Mouse (Mus musculus) intestine, embryonic 14.5 days (tissue): ENCODE data around the gene Eddm3b. TPM values are rescaled to one million over a fixed set of nuclear protein-coding genes. Genes with fewer than 3 reads are reported as not detected.

Experiments
- ATAC-seq: fragments of 200-750 bp; cut with Nextera tagmentation; replicated peaks from 2 replicates; pipeline ENCODE4 v1.8.0; 2017; ENCODE audit warnings: low read depth, moderate number of reproducible peaks, moderate TSS enrichment, moderate library complexity; ENCODE audit not compliant: low FRiP score, low TSS enrichment
- DNase-seq: peaks from one replicate; pipeline ENCODE4 v3.0.0-alpha.2; 2018; ENCODE audit warnings: low spot score
- H3K27ac ChIP-seq: fragments of 300-500 bp; sonication (generic); 2 replicates; pipeline ENCODE4 v1.5.1; 2014; ENCODE audit warnings: low read depth, mild to moderate bottlenecking, control low read depth
- H3K27me3 ChIP-seq: fragments of 300-500 bp; sonication (generic); replicated peaks from 2 replicates; pipeline ENCODE4 v1.6.1; 2014; ENCODE audit warnings: low read length, control low read depth; ENCODE audit not compliant: control insufficient read depth, insufficient read depth
- H3K36me3 ChIP-seq: fragments of 300-500 bp; sonication (generic); 2 replicates; pipeline ENCODE4 v1.6.1; 2014; ENCODE audit warnings: low read length, control low read depth; ENCODE audit not compliant: control insufficient read depth, insufficient read depth
- H3K4me1 ChIP-seq: fragments of 300-500 bp; sonication (generic); replicated peaks from 2 replicates; pipeline ENCODE4 v1.6.1; 2014; ENCODE audit warnings: low read length, control low read depth, mixed read lengths; ENCODE audit not compliant: control insufficient read depth, insufficient read depth
- H3K4me2 ChIP-seq: fragments of 300-500 bp; sonication (generic); 2 replicates; pipeline ENCODE4 v1.6.1; 2014; ENCODE audit warnings: low read length
- H3K4me3 ChIP-seq: fragments of 300-500 bp; sonication (generic); 2 replicates; pipeline ENCODE4 v1.5.1; 2014; ENCODE audit warnings: low read depth, low read length, control low read depth, mixed read lengths
- H3K9ac ChIP-seq: fragments of 300-500 bp; sonication (generic); 2 replicates; pipeline ENCODE4 v1.6.1; 2014; ENCODE audit warnings: mild to moderate bottlenecking, low read length
- H3K9me3 ChIP-seq: fragments of 300-500 bp; sonication (generic); 2 replicates; pipeline ENCODE4 v1.6.1; 2016; ENCODE audit warnings: low read length, control low read depth; ENCODE audit not compliant: control insufficient read depth
- whole genome bisulfite sequencing: fragments of 180-500 bp; shearing (Covaris S2); extraction: QIAGEN DNeasy Blood & Tissue Kit; methylation state at CpG from one replicate; pipeline ENCODE4 v1.1.7; 2014; 5-methylcytosine and 5-hydroxymethylcytosine counted together
- polyA plus RNA-seq: library from polyadenylated mRNA; unstranded; fragments of >200 nt; fragmentation: Nextera tagmentation; extraction: Ambion mirVana; gene quantifications from 2 replicates; pipeline ENCODE4 v1.2.1, GENCODE M21; 2014

Gene Eddm3b
- polyA plus RNA-seq, 1 experiment from 2014 or later = 0.12 TPM

GRCm38 (mm10) chr14:51128775-51129623 is 14.8 kb downstream of the Eddm3b start:
- Histone ChIP-seq H3K4me3 (no peak overlapping the region), H3K27ac (no peak overlapping the region)
- ATAC-seq = no peak

GRCm38 (mm10) chr14:51129624-51129975 is 15.4 kb downstream of the Eddm3b start:
- Histone ChIP-seq H3K27me3 (no peaks in the 10 kb centered on the region), H3K4me1 (no peaks in the 10 kb centered on the region), H3K9ac (no peak overlapping the region), H3K4me3 (no peak overlapping the region), H3K4me2 (no peak overlapping the region), H3K9me3 (no peaks in the 10 kb centered on the region), H3K27ac (no peak overlapping the region), H3K36me3 (no peaks in the 10 kb centered on the region)
- ATAC-seq (no peak), DNase-seq (no peak)
- WGBS = 76% methylated on average over 4 of the region's 4 CpGs

More at GRCm38 (mm10) chr14:51128775-51129623, 14.8 kb downstream of the Eddm3b start:
- no peak overlapping the region for H3K4me2 ChIP-seq
- no peaks in the 10 kb centered on the region for H3K4me1 ChIP-seq
- no peaks in the 10 kb centered on the region for H3K27me3 ChIP-seq
- WGBS = 76% methylated on average over 9 of the region's 9 CpGs
- no peaks in the 10 kb centered on the region for H3K9me3 ChIP-seq
- H3K9ac ChIP-seq = no peak overlapping the region
- DNase-seq = no peak
- no peaks in the 10 kb centered on the region for H3K36me3 ChIP-seq

DNA sequence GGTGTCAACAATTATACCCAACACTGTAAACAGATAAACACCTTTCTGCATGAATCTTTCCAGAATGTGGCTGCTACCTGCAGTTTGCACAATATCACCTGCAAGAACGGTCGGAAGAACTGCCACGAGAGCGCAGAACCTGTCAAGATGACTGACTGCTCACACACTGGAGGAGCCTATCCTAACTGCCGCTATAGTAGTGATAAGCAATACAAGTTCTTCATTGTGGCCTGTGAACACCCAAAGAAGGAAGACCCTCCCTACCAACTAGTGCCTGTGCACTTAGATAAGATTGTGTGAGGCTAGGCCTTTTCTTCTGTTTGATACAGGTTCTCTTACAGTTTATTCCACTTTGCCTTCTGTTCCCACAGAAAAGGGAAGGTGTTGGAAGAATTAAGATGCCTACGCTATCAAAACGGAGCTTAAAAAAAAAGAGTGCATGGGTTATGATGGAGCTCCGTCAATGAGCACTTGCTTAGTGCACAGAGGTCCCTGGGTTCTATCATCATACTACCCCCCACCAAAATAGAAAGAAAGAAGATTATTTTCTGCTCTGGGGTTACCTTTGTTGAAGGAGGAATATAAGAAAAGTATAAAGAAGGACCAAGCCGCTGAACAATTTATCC is 16.2 kb downstream of the Eddm3b start:
- Histone ChIP-seq H3K36me3 (no peaks in the 10 kb centered on the region), H3K9ac (no peak overlapping the region), H3K4me3 (no peak overlapping the region), H3K27me3 (no peaks in the 10 kb centered on the region), H3K4me1 (no peaks in the 10 kb centered on the region), H3K4me2 (no peak overlapping the region), H3K9me3 (no peaks in the 10 kb centered on the region), H3K27ac (no peak overlapping the region)
- ATAC-seq (no peak), DNase-seq (no peak)
- 82% methylated on average over 9 of the region's 9 CpGs for WGBS

- H3K4me1 ChIP-seq = no peaks in the 10 kb centered on the region
- H3K9ac ChIP-seq = no peak overlapping the region
- H3K4me2 ChIP-seq = no peak overlapping the region
- H3K36me3 ChIP-seq = no peaks in the 10 kb centered on the region
- 76% methylated on average over 7 of the region's 7 CpGs for WGBS
- ATAC-seq = no peak
- no peak overlapping the region for H3K27ac ChIP-seq
- no peaks in the 10 kb centered on the region for H3K27me3 ChIP-seq
- H3K9me3 ChIP-seq = no peaks in the 10 kb centered on the region
- H3K4me3 ChIP-seq = no peak overlapping the region
- no peak for DNase-seq
Measured at GRCm38 (mm10) chr14:51131086-51131815, 17.0 kb downstream of the Eddm3b start.

GRCm38 (mm10) chr14:51132372-51132771 is 18.1 kb downstream of the Eddm3b start:
- no peaks in the 10 kb centered on the region for H3K36me3 ChIP-seq
- H3K4me3 ChIP-seq = no peak overlapping the region
- no peak overlapping the region for H3K27ac ChIP-seq
- WGBS = 89% methylated on average over 4 of the region's 4 CpGs
- no peak overlapping the region for H3K9ac ChIP-seq
- DNase-seq (no peak), ATAC-seq (no peak)
- no peaks in the 10 kb centered on the region for H3K4me1 ChIP-seq
- H3K27me3 ChIP-seq = no peaks in the 10 kb centered on the region
- H3K4me2 ChIP-seq = no peak overlapping the region
- no peaks in the 10 kb centered on the region for H3K9me3 ChIP-seq

GRCm38 (mm10) chr14:51140342-51140741 is 26.1 kb downstream of the Eddm3b start:
- no peak overlapping the region for H3K27ac ChIP-seq
- no peak overlapping the region for H3K4me2 ChIP-seq
- WGBS = 61% methylated on average over 2 of the region's 2 CpGs
- no peak for DNase-seq
- ATAC-seq = no peak
- H3K9me3 ChIP-seq = no peaks in the 10 kb centered on the region
- no peak overlapping the region for H3K9ac ChIP-seq
- no peaks in the 10 kb centered on the region for H3K27me3 ChIP-seq
- no peaks in the 10 kb centered on the region for H3K4me1 ChIP-seq
- H3K4me3 ChIP-seq = no peak overlapping the region
- H3K36me3 ChIP-seq = no peaks in the 10 kb centered on the region

- H3K27me3 ChIP-seq = no peaks in the 10 kb centered on the region
- DNase-seq = no peak
- H3K4me2 ChIP-seq = no peak overlapping the region
- H3K27ac ChIP-seq = no peak overlapping the region
- no peaks in the 10 kb centered on the region for H3K36me3 ChIP-seq
- ATAC-seq = no peak
- 85% methylated on average over 4 of the region's 4 CpGs for WGBS
- no peaks in the 10 kb centered on the region for H3K9me3 ChIP-seq
- no peak overlapping the region for H3K9ac ChIP-seq
- no peak overlapping the region for H3K4me3 ChIP-seq
- no peaks in the 10 kb centered on the region for H3K4me1 ChIP-seq
Measured at GRCm38 (mm10) chr14:51142119-51142518, 27.9 kb downstream of the Eddm3b start.

DNA sequence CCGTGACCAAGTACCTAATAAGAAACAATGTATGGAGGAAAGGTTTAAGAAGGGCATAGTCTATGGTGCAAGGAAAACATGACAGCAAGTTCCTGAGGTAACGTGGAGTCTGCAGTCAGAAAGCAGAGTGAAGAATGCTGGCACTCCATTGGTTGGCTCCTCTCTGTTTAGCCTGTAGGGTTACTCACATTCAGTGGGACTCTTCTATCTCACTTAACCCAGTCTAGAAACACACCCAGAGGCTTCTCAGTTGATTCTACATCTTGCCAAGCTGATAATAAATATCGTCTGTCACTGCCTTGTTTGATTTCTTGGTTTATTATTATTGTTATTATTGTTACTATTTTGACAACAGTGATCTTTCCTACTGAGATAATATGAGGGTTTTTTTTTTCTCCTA is 28.3 kb downstream of the Eddm3b start:
- 86% methylated on average over 3 of the region's 3 CpGs for WGBS
- no peak overlapping the region for H3K9ac ChIP-seq
- no peaks in the 10 kb centered on the region for H3K4me1 ChIP-seq
- H3K9me3 ChIP-seq = no peaks in the 10 kb centered on the region
- DNase-seq = no peak
- H3K27ac ChIP-seq = no peak overlapping the region
- no peak for ATAC-seq
- no peaks in the 10 kb centered on the region for H3K36me3 ChIP-seq
- no peaks in the 10 kb centered on the region for H3K27me3 ChIP-seq
- no peak overlapping the region for H3K4me3 ChIP-seq
- no peak overlapping the region for H3K4me2 ChIP-seq
